Mouse (Mus musculus): Measurements from ENCODE around the gene Dnah8.

DNA sequence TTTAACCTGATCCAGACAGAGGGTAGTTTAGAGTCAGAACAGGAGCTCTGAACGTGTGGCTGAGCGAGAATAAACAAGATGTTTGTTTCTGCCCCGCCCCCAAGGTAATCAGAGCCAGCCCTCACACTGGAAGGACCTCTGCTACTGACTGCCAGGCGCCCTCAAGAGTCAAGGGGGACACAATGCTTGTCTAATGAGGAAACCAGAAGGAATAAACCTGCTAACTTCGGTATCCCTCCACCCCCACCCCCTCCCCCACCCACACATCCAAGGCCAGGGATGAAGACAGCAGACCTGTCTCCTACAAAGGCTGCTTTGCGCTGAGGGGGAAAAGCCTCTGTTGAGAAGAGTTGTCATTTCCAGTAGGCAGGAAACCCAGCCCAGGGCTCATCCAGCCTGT lies 29.3 kb upstream of the Dnah8 start:
- TF ChIP-seq POLR2A (IDR thresholded peaks at IDR 0.05; ENCODE audit: low read depth, low read length), result no peak
- TF ChIP-seq CTCF (IDR thresholded peaks at IDR 0.05; ENCODE audit: extremely low read depth, insufficient read length, insufficient replicate concordance, low read depth, low read length), result no peak
